Mouse (Mus musculus) heart, postnatal 36 days (tissue): Measurements from ENCODE around the gene Plekhh3. TPM values are rescaled to one million over a fixed set of nuclear protein-coding genes. Genes with fewer than 3 reads are reported as not detected.

ENCODE experiments used
- DNase-seq, 2 experiments: peaks; one replicate each; pipeline ENCODE4 v3.0.0; 2021 to 2022
- intact Hi-C: fragments of 180-260 bp; cut with DNase I; formaldehyde crosslinking; loops from one replicate; pipeline ENCODE4 v1.15.1; 2025
- total RNA-seq, 2 experiments: library from RNA; stranded (reverse); gene quantifications; 2 replicates each; pipeline ENCODE4 v1.2.3; 2021

Plekhh3 gene
- 10 to 100 TPM; 25.0 to 27.7 TPM for total RNA-seq

- intact Hi-C loops = loop anchor here (1.0 to 5.0 kb wide), 2 partner anchors 51 to 204 kb away; no protein-coding TSS in a partner anchor
- DNase-seq = peak; percentile 89 to 92
These were observed at the start of gene Plekhh3 for GRCm38 (mm10) chr11:101170811-101171610. TSS of gene Plekhh3 (minus strand) at chr11:101171351.

DNA sequence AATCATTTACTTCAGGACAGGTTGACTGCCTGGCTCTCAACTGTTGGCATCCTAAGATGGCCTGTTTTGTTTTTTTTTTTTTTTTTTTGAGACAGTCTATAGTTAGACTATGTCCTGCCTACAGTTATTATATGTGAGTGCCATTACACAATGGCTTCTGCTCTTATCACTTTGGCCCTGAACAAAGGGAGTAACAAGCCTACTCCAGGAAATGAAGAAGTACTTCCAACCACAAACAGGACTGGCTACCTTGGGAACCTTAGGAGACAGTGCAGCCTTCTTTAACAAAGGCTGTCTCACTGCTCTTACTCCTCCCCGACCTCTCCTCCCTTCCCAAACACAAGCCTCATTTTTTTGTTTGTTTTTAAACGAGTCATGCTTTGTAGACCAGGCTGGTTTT lies 49.7 kb upstream of the Plekhh3 start:
- DNase-seq = no peak
- intact Hi-C loops = no loop called here

DNA sequence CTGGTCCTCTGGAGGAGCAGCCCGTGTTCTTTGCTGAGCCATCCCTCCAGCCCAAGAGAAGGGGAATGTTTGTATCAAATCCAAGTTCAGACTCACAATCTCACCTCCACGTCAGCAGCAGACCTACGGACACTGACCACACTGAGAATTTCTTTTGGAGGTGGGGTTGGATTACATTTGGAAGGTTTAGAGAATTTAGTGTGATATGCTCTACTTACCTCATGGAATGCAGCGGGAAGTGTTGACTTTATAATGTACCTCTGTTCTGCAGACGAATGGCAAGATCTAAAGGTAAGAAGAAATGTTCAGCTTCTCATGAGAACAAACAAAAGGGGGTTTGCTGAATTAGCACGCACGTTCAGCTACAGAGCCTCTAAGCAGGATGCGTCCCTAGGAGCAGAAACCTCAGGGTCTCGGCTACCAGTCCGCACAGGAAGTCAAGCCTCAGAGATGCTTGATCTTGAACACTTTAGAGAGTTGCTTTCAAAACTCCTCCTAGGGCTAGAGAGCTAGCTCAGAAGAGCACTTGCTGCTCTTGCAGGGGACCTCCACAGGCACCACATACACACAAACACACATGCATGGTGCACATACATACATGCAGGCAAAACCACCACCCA lies 47.4 kb upstream of the Plekhh3 start:
- intact Hi-C loops = no loop called here
- DNase-seq = no peak

DNA sequence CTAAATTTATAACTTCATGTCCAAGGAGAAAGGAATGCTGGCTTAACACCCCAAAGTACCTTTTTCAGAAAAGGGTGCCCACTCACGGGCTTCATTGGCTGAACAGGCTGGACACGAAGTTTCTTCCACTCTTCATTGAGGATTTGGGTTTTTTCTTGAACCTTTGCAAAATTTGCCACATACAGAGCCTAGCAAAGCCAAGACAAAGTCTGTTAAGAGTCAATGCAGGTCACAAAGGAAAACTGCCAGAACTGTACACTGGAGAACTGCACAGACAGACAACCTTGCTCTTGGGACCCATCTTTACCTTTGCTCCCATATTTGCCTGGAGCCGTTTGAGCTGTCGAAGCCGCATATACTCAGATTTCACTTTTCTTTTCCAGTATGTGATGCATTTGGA lies 45.8 kb upstream of the Plekhh3 start:
- intact Hi-C loops = no loop called here
- no peak for DNase-seq

GRCm38 (mm10) chr11:101211970-101212369 lies 40.8 kb upstream of the Plekhh3 start:
- DNase-seq = peak in 1 of 2 experiments; percentile 16
- intact Hi-C loops = loop anchor here (1.0 to 5.0 kb wide), 3 partner anchors 36 to 185 kb away; partner anchors contain the start of gene Becn1

GRCm38 (mm10) chr11:101200986-101201385 lies 29.8 kb upstream of the Plekhh3 start:
- intact Hi-C loops = no loop called here
- DNase-seq = no peak

GRCm38 (mm10) chr11:101199555-101199954 lies 28.4 kb upstream of the Plekhh3 start:
- no peak for DNase-seq
- intact Hi-C loops = no loop called here

GRCm38 (mm10) chr11:101196175-101196574 lies 25.0 kb upstream of the Plekhh3 start:
- intact Hi-C loops = no loop called here
- no peak for DNase-seq

DNA sequence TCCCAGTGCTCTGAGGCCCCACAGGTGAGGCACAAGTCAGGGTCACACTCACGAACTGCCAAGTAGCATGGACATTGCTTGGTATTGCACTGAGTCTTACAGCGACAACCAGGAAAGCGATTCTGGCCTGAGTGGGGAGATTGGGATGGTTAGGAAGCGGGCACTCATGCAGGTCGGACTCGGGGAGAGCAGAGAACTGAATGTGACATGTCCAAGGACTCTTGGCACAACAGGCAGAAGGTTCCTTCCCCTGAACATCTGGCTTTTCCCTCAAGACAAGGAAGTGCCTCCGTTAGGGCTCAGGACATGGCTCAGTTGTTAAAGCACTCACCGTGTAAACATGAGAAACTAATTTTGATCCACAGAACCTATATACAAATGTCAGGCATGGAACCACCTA lies 24.4 kb upstream of the Plekhh3 start:
- DNase-seq = no peak

GRCm38 (mm10) chr11:101195101-101195500 lies 23.9 kb upstream of the Plekhh3 start:
- intact Hi-C loops = no loop called here
- DNase-seq = no peak

More for the DNA sequence above, 24.4 kb upstream of the Plekhh3 start:
- intact Hi-C loops = no loop called here

GRCm38 (mm10) chr11:101194643-101195042 lies 23.5 kb upstream of the Plekhh3 start:
- intact Hi-C loops = no loop called here
- DNase-seq = no peak

DNA sequence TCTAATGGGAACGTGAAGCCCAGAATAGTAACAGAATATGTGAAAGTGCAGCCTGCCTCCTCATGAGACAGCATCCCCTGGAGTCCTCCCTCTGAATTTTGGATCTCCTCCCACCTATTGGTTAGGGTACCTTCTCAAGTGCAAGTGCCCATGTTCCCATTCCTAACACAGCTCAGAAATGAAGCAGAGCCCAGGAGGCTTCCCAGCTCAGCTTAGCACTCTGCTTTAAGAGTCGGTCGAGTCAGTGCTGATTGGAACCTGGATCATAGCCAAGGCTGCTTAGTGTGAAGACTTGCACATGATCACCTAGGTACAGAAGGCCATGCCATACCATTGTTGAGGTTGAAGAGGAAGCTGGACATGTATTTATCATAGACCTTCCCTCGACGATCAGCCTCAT lies 23.0 kb upstream of the Plekhh3 start:
- intact Hi-C loops = no loop called here
- no peak for DNase-seq

- intact Hi-C loops = no loop called here
These were observed 21.9 kb upstream of the Plekhh3 start for GRCm38 (mm10) chr11:101193076-101193475.

DNA sequence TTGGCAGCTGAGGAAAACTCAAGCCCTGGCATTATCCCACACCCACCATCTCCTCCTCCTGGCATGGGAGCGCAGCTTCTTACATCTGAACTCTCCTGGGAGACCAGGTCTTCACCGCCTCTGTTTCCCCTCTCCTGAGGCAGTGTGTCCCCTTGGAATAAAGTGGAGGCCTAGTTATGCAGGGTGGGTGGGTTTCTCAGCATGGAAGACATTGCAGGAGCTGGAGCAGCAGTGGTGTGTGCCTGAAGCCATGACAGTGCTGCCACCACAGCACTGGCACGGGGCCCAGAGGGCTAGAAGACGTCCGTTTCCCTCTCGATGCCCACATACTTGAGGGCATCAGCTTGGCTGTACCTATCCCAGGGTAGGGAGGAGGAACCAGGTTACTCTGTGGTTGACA lies 21.5 kb upstream of the Plekhh3 start:
- intact Hi-C loops = no loop called here

More at GRCm38 (mm10) chr11:101193076-101193475, 21.9 kb upstream of the Plekhh3 start:
- no peak for DNase-seq

GRCm38 (mm10) chr11:101191919-101192470 lies 20.8 kb upstream of the Plekhh3 start:
- intact Hi-C loops = no loop called here
- no peak for DNase-seq

More for the DNA sequence above, 21.5 kb upstream of the Plekhh3 start:
- no peak for DNase-seq

GRCm38 (mm10) chr11:101190913-101191907 lies 20.1 kb upstream of the Plekhh3 start:
- no peak for DNase-seq
- intact Hi-C loops = no loop called here

DNA sequence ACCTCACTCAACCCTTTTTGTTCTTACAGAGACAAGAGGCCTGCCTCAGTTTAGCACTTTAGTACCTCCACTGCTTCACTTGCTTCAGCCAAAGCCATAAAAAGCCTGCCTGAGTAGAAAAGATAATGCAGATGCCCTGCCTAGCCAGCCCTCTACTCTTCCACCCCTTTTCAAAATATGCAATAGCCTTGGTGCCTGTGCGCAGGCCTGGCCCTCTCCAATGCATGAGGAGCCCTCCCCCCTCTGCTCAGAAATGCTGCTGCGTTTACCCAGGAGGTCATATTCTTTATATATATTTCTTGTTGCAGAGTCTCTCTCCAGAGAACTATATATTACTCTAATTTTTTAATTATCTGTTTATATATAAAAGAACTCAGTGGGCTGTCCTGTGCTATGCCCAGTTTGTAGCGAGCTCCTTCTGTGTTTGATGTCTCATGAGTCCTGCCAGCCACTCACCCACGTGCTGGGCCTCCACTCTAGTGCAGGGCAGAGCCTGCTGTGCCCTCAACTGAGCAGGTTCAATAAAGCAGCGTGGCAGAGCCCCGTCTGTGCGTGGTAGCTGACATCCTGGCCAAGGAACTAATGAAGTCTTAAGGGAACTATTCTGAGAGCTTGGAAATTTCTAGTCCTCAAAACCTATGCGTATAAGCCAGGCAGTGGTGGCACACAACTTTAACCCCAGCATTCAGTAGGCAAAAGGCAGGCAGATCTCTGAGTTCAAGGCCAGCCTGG lies 19.2 kb upstream of the Plekhh3 start:
- intact Hi-C loops = no loop called here
- no peak for DNase-seq

DNA sequence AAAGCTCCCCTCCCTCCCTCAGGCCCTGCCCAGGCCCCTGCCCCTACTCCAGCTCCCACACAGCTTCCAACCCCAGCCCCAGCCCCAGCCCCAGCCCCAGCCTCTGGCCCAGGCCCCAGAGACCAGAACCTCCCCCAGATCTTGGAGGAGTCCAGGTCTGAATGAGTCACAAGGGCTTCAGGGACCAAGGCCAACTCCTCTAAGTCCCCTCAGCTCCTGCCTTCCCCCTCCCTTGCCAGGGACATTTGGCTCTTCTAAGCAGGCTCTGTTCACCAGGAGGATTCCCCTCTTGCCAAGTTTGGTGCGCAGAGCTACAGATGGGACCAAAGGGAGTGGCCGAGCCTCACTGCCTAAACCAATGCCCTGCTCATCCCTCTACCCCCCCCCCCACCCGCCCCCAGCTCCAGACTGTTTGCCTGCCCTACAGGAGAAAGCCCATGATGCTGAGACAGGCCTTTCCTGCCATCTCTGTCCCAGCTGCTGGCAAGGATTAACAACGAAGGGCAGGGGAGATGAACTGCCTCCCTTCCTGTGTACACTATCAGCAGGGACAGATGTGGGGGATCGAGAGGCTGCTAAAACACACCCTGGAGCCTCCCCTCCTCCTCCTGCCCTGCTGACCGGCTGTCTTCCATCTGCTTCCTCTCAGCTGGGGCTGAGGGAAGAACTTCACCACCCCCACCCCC lies 18.5 kb upstream of the Plekhh3 start:
- DNase-seq = peak; percentile 63 to 68
- intact Hi-C loops = no loop called here

DNA sequence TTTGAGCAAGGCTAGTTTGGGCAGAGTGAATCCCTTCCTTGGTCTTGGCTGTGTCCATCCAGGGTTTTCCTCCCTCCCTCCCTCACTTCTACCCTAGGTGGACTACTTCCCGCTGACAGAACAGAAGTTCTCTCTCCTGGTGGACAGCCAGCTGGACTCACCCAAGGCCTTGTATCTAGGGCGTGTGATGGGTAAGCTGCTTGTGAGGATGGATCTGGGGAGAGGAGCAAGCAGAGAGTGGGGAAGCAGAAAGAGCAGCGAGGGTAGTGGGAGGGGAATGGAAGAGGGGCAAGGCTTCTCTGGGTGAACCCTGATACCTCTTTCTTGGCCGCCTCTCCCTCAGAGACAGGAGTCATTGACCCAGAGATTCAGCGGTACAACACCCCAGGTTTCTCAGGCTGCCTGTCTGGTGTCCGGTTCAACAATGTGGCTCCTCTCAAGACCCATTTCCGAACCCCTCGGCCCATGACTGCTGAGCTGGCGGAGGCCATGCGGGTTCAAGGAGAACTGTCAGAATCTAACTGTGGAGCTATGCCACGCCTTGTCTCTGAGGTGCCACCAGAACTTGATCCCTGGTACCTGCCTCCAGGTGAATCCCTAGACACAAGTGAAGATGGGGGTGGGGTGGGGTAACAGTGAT lies 17.1 kb upstream of the Plekhh3 start:
- DNase-seq = no peak
- intact Hi-C loops = no loop called here
